Mouse (Mus musculus) spleen, adult 18-20 months (tissue): Measurements from ENCODE around the gene Zrsr1.

Experiments
- DNase-seq, 2 experiments: peaks; one replicate each; pipeline ENCODE4 v3.0.0; 2022; ENCODE audit warnings: mixed read lengths in 2 of 2

Zrsr1 gene

DNA sequence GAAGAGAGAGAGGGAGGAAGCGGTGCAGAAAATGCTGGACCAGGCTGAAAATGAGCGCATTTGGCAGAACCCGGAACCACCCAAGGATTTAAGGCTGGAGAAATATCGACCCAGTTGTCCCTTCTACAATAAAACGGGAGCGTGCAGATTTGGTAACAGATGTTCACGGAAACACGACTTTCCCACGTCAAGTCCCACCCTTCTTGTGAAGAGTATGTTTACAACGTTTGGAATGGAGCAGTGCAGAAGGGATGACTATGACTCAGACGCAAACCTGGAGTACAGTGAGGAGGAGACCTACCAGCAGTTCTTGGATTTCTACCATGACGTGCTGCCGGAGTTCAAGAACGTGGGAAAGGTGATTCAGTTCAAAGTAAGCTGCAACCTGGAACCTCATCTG is 1.8 kb downstream of the Zrsr1 start:
- no peak for DNase-seq

- no peak for DNase-seq
These were observed 6.4 kb downstream of the Zrsr1 start for GRCm38 (mm10) chr11:22978215-22978614.

- DNase-seq, result no peak
These were observed 6.9 kb downstream of the Zrsr1 start for GRCm38 (mm10) chr11:22978711-22979110.

DNA sequence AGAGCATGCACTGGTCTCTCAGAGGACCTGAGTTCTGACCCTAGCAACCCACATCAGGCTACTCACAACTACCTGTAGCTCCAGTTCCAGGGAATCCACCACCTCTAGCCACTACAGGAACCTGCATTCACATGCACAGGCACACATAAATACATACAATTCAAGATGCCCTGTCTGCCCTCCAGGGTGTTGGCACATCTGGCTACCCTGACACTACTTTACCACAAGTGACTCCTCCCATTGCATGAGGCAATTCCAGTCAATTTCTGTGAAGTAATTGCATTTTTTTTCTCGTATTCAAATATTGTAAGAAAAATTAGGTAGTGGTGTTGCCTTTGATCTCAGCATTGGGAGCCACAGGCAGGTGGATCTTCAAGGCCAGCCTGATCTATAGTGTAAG is 7.4 kb downstream of the Zrsr1 start:
- DNase-seq, result no peak

GRCm38 (mm10) chr11:22981041-22981440 is 9.2 kb downstream of the Zrsr1 start:
- no peak for DNase-seq

DNA sequence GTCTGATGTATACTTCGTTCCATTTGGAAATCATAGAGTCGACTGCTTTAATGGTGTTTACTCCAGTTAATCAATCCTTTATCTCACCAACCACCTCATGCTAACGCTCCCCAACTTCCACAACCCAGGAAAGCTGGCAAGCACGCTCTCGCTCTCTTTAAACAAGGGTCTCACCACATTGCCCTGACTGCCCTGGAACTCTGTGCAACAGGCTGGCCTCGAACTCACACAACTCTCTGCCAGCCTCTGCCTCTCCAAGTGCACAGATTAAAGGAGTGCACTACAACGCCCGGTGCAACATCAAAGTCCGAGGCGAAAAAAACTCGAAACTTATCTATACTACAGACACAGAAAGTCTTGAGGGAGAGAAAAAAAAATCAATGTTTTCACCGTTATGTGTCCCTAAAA is 9.7 kb downstream of the Zrsr1 start:
- peak in 1 of 2 experiments; percentile 11 for DNase-seq

- DNase-seq, result peak; percentile 90 to 97
These were observed 10.4 kb downstream of the Zrsr1 start, which contains the start of the genes Gm28048 and Commd1 for GRCm38 (mm10) chr11:22981984-22982757. Gene Gm28048, minus strand, starts transcription at chr11:22982090. Gene Commd1, minus strand, starts transcription at chr11:22982382.

GRCm38 (mm10) chr11:22982846-22983245 is 11.0 kb downstream of the Zrsr1 start:
- DNase-seq, result no peak

- DNase-seq, result no peak
These were observed 13.7 kb downstream of the Zrsr1 start for GRCm38 (mm10) chr11:22985510-22985909.

DNA sequence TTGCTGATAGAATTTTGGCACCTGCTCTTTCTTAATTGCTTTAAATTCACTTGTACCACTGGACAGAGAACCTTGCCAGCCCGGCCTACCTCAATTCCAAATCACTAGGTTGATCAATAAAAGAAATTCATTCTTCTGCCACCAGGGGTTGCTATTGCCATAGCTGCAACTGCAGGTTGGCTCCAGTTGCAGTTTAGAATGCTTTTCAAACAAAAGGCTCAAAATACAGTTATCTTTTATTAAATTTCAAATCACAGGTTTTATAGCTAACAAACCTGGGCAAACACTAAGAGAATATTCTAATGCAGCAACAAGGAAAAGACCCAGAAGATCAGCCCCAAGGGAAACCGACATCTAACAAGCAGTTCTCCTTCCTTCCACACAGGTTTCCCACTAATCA is 15.6 kb downstream of the Zrsr1 start:
- DNase-seq, result no peak

DNA sequence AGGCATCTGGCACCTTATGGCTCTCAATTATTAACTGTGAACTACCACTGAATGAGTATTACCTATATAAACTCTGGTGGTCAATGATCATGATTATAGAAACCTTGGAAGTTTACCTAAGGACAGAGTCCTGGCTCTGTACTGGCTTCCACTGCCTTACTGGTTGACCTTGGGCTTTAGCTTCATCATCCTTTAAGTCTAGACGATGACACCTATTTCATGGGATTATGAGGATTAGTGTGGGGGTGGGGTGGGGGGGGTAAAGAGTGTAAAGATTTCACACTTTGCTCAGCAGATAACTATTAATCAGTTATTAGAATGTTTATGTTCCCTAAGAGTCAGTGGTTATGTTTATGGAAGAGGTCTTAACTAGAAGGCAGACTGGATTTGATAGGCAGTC is 18.0 kb downstream of the Zrsr1 start:
- DNase-seq, result no peak

DNA sequence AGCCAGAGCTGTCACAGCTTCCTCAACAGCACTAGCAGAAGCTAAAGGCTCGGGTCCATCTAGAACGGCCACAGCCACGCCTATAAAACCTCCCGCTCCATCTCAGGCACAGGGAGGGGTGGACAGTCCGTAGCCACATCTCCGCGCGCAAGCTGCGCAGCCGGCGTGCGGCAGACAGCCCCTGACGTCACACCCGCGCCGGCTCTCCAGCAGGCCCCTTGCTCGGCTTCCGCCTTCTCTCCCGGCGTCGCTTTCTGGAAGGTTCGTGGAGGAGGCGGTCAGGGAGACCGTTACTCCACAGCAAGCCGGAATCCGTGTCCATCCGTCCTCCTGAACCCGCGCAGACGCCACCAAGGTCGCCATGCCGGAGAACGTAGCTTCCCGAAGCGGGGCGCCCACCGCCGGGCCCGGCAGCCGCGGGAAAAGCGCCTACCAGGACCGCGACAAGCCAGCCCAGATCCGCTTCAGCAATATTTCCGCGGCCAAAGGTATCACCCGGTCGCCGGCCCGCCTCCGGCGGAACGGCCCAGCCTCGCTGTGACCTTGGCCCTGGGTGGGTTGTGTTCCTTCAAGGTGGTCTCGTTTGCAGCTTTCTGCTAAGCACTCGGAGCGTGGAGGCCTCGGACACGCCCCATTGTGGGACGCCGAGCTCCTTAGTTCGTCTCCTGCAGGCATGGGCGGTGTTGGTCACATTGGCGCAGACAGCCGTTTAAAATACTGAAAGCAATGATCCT is 18.8 kb downstream of the Zrsr1 start, which contains the start of gene Cct4:
Gene Cct4 (plus strand): TSS at position 127 of the 734 bp plus-strand sequence.
- DNase-seq, result peak; percentile 86 to 90

GRCm38 (mm10) chr11:22991218-22991835 is 19.5 kb downstream of the Zrsr1 start:
- DNase-seq, result no peak

DNA sequence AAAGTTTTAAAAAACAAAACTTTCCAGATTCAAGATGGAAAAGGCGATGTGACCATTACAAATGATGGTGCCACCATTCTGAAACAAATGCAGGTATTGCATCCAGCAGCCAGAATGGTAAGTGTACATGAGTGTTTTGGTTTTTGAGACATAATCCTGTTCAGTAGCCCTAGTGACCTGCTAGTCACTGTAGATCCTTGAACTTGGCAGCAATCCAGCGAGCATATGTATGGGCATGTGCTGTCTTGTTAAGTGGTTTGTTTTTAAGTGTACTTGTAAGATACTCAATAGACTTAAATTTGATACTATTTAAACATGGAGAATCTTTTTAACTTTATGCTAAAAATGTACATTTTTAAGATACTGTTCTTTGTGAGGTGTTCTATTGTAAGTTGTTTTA is 22.5 kb downstream of the Zrsr1 start:
- DNase-seq, result no peak

GRCm38 (mm10) chr11:22995461-22995860 is 23.7 kb downstream of the Zrsr1 start:
- DNase-seq, result no peak

DNA sequence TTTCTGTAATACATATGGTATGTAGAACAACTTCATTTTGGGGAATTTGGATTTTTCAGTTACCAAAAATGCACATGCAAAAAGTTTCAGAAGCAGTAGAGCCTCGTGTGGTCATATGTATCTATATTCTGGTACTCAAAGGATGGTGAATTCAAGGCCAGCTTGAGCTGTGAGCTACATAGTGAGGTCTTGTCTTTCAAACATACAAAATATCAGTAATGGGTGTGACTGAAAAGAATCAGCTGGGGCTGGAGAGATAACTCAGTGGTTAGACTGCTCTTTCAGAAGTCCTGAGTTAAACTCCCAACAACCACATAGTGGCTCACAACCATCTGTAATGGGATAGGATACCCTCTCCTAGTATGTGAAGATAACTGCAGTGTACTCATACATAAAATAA is 26.5 kb downstream of the Zrsr1 start:
- DNase-seq, result no peak

DNA sequence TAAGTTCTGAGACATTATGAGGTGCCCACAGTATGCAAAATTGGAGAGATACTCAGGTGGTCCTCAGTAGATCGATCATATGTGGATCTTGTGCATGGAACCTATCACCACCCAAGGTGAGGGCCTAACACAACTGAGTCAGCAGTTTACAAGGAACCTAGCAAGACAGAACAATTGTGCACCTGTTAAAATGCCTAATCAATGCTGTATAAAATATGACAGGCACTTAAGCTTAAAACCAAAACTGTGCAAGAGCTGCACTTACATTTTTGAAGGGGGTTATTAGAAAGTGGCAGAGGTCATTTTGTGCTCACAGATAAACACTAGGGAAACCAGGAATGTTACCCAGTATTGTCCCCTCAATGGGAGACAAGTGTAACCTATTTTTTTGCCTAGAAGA is 33.5 kb downstream of the Zrsr1 start:
- DNase-seq, result no peak

- no peak for DNase-seq
These were observed 35.3 kb downstream of the Zrsr1 start for GRCm38 (mm10) chr11:23007166-23007480.

DNA sequence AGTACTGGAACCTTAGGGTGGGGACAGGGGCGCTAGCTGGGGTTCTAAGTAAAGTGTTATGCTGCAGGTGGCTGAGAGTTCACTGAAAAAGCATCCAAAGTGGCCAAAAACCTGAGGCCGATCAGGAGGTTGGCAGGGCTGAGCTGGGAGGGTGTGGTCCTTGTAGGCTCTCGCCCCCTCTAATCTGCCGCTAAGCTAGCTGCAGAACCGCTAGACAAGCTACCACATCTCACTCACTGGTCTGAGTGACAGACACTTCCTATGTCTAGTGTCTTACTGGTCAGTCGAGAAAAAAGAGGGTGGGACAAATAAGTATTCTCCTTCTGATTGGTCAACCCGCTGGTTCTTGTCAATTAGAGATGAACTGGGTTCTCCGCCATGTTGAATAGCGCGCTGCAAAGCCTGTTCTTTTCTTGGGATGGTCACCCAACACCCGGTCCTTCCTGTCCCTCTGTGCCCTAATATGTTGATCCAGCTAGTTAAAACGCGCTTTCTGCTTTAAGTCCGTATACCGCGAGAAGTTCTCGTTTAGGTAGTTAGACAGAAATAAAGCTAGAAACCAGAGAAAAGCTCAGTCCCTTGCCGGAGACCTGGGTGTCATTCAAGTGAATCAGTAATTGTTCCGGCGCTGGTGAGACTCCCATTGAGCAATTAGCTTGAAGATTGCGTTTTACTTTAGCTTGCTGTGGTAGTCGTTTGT is 35.8 kb downstream of the Zrsr1 start, which contains the start of gene Fam161a:
Gene Fam161a (plus strand): TSS at position 51 of the 700 bp plus-strand sequence.
- peak; percentile 44 to 66 for DNase-seq

- DNase-seq, result peak; percentile 72 to 76
These were observed 36.5 kb downstream of the Zrsr1 start for GRCm38 (mm10) chr11:23008181-23008823.

GRCm38 (mm10) chr11:23008824-23009200 is 37.0 kb downstream of the Zrsr1 start:
- no peak for DNase-seq

DNA sequence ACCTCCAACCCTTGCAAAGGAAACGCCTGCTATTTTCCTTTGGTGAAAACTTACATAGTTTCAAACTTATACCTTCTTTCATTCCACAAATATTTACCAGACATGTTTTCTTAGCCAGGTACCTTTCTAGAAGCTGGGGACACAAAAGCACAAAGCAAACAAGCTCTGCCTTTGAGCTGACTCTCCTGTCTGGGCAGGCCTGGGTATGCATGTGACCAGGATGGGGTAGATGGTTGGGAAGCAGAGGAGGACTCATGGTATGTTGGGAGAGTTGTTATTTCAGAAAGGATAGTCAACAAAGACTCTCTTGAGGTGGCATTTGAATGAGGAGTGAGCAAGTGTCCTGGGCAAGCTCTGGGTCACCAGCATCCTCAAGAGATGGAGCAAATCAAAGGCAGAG is 41.3 kb downstream of the Zrsr1 start:
- DNase-seq, result no peak
